Mouse (Mus musculus) MEL (cell line): ENCODE measurements around the gene Numbl. TPM values are rescaled to one million over a fixed set of nuclear protein-coding genes. Genes with fewer than 3 reads are reported as not detected.

ENCODE experiments used
- DNase-seq: peaks from one replicate; pipeline ENCODE4 v3.0.0; 2011; ENCODE audit warnings: low read depth, low spot score
- H3K27ac ChIP-seq: 2 replicates; pipeline ENCODE4 v1.5.1; 2012; ENCODE audit warnings: low read depth, mild to moderate bottlenecking, control low read depth, low read length, moderate library complexity; ENCODE audit not compliant: control insufficient read depth
- H3K27me3 ChIP-seq, 2 experiments: fragments of 150-350 bp in 1 of 2; sonication (generic) in 1 of 2; 2 replicates each; pipeline ENCODE4 v1.6.1; 2012; ENCODE audit warnings: low read length in 2 of 2, mild to moderate bottlenecking in 2 of 2, improper control_type of control experiment in 1 of 2, moderate library complexity in 1 of 2; ENCODE audit not compliant: insufficient read depth in 2 of 2, control insufficient read depth in 1 of 2
- H3K36me3 ChIP-seq, 2 experiments: 2 replicates each; pipeline ENCODE4 v1.6.1; 2012 to 2014; ENCODE audit warnings: low read length in 2 of 2, improper control_type of control experiment in 1 of 2, inconsistent platforms in 1 of 2, mild to moderate bottlenecking in 1 of 2; ENCODE audit not compliant: insufficient read depth in 2 of 2, control insufficient read depth in 1 of 2
- H3K4me1 ChIP-seq, 2 experiments: fragments of 150-350 bp in 1 of 2; sonication (generic) in 1 of 2; 2 replicates each; pipeline ENCODE4 v1.6.1; 2012; ENCODE audit warnings: low read length in 2 of 2, improper control_type of control experiment in 1 of 2, mild to moderate bottlenecking in 1 of 2; ENCODE audit not compliant: insufficient read depth in 2 of 2, control insufficient read depth in 1 of 2
- H3K4me3 ChIP-seq, 2 experiments: fragments of 150-350 bp in 1 of 2; sonication (generic) in 1 of 2; 2 replicates each; pipeline ENCODE4 v1.5.1; 2012; ENCODE audit warnings: low read depth in 2 of 2, low read length in 2 of 2, mild to moderate bottlenecking in 2 of 2, moderate library complexity in 2 of 2, control low read depth in 1 of 2, improper control_type of control experiment in 1 of 2; ENCODE audit not compliant: control insufficient read depth in 1 of 2, insufficient read depth in 1 of 2
- H3K79me2 ChIP-seq: 2 replicates; pipeline ENCODE4 v1.6.1; 2012; ENCODE audit warnings: mild to moderate bottlenecking, low read length, moderate library complexity; ENCODE audit not compliant: control insufficient read depth, poor library complexity, insufficient read depth
- H3K9ac ChIP-seq: 2 replicates; pipeline ENCODE4 v1.6.1; 2012; ENCODE audit warnings: low read depth, mild to moderate bottlenecking, control low read depth, low read length, moderate library complexity; ENCODE audit not compliant: control insufficient read depth, poor library complexity, severe bottlenecking
- H3K9me3 ChIP-seq: fragments of 150-350 bp; sonication (generic); replicated peaks from 2 replicates; pipeline ENCODE4 v1.6.1; 2012; ENCODE audit warnings: mild to moderate bottlenecking, low read length, improper control_type of control experiment, moderate library complexity; ENCODE audit not compliant: insufficient read depth
- BHLHE40 ChIP-seq: IDR thresholded peaks from 2 replicates; pipeline ENCODE4 v1.6.1; 2012; ENCODE audit warnings: low read depth, mild to moderate bottlenecking, inconsistent platforms, low read length, improper control_type of control experiment, borderline replicate concordance
- CHD1 ChIP-seq: IDR thresholded peaks from 2 replicates; pipeline ENCODE4 v1.6.1; 2012; ENCODE audit warnings: low read depth, mild to moderate bottlenecking, inconsistent platforms, low read length, improper control_type of control experiment
- CHD2 ChIP-seq: IDR thresholded peaks from 2 replicates; pipeline ENCODE4 v1.6.1; 2011; ENCODE audit warnings: low read length, improper control_type of control experiment
- CTCF ChIP-seq, 3 experiments: IDR thresholded peaks in 2 of 3; conservative IDR thresholded peaks in 1 of 3; 2 replicates each; pipeline ENCODE4 v1.5.1; 2011 to 2012; ENCODE audit warnings: low read length in 3 of 3, low read depth in 2 of 3, mild to moderate bottlenecking in 2 of 3, improper control_type of control experiment in 1 of 3, inconsistent platforms in 1 of 3, mixed read lengths in 1 of 3, moderate library complexity in 1 of 3; ENCODE audit not compliant: control insufficient read depth in 1 of 3, insufficient read depth in 1 of 3, poor library complexity in 1 of 3, severe bottlenecking in 1 of 3
- ELF1 ChIP-seq: IDR thresholded peaks from 2 replicates; pipeline ENCODE4 v1.6.1; 2014; ENCODE audit warnings: low read depth, mild to moderate bottlenecking, inconsistent platforms, low read length, improper control_type of control experiment, moderate library complexity
- EP300 ChIP-seq, 2 experiments: IDR thresholded peaks; 2 replicates each; pipeline ENCODE4 v1.6.1; 2011; ENCODE audit warnings: improper control_type of control experiment in 2 of 2, low read length in 2 of 2, low read depth in 1 of 2, mild to moderate bottlenecking in 1 of 2
- ETS1 ChIP-seq: IDR thresholded peaks from 2 replicates; pipeline ENCODE4 v1.6.1; 2012; ENCODE audit warnings: low read depth, mild to moderate bottlenecking, inconsistent platforms, low read length, improper control_type of control experiment, moderate library complexity
- GABPA ChIP-seq: IDR thresholded peaks from 2 replicates; pipeline ENCODE4 v1.6.1; 2012; ENCODE audit warnings: low read depth, mild to moderate bottlenecking, inconsistent platforms, low read length, improper control_type of control experiment, moderate library complexity
- GATA1 ChIP-seq: IDR thresholded peaks from 2 replicates; pipeline ENCODE4 v1.6.1; 2011; ENCODE audit warnings: low read depth, low read length, improper control_type of control experiment
- HCFC1 ChIP-seq: IDR thresholded peaks from 2 replicates; pipeline ENCODE4 v1.6.1; 2012; ENCODE audit warnings: low read depth, mild to moderate bottlenecking, inconsistent platforms, low read length, improper control_type of control experiment, moderate library complexity
- JUND ChIP-seq: IDR thresholded peaks from 2 replicates; pipeline ENCODE4 v1.6.1; 2011; ENCODE audit warnings: low read depth, mild to moderate bottlenecking, improper control_type of control experiment, low read length
- MAFK ChIP-seq: IDR thresholded peaks from 2 replicates; pipeline ENCODE4 v1.6.1; 2011; ENCODE audit warnings: low read depth, mild to moderate bottlenecking, low read length, improper control_type of control experiment, borderline replicate concordance
- MAX ChIP-seq: IDR thresholded peaks from 2 replicates; pipeline ENCODE4 v1.6.1; 2011; ENCODE audit warnings: low read length, improper control_type of control experiment
- MAZ ChIP-seq: IDR thresholded peaks from 2 replicates; pipeline ENCODE4 v1.6.1; 2012; ENCODE audit warnings: low read depth, mild to moderate bottlenecking, inconsistent platforms, low read length, improper control_type of control experiment
- MEF2A ChIP-seq: IDR thresholded peaks from 2 replicates; pipeline ENCODE4 v1.6.1; 2014; ENCODE audit warnings: low read depth, mild to moderate bottlenecking, inconsistent platforms, low read length, improper control_type of control experiment; ENCODE audit not compliant: poor library complexity, insufficient replicate concordance, severe bottlenecking; ENCODE audit errors: extremely low read depth
- MXI1 ChIP-seq: IDR thresholded peaks from 2 replicates; pipeline ENCODE4 v1.6.1; 2011; ENCODE audit warnings: mild to moderate bottlenecking, low read depth, low read length, improper control_type of control experiment
- MYB ChIP-seq: IDR thresholded peaks from 2 replicates; pipeline ENCODE4 v1.6.1; 2011; ENCODE audit warnings: mild to moderate bottlenecking, low read depth, low read length, improper control_type of control experiment
- MYC ChIP-seq: IDR thresholded peaks from 2 replicates; pipeline ENCODE4 v1.6.1; 2011; ENCODE audit warnings: low read depth, mild to moderate bottlenecking, low read length, improper control_type of control experiment, moderate library complexity
- NELFE ChIP-seq: IDR thresholded peaks from 2 replicates; pipeline ENCODE4 v1.6.1; 2011; ENCODE audit warnings: low read depth, low read length, improper control_type of control experiment
- POLR2A ChIP-seq, 2 experiments: IDR thresholded peaks; 2 replicates each; pipeline ENCODE4 v1.6.1; 2011 to 2012; ENCODE audit warnings: low read length in 2 of 2, mild to moderate bottlenecking in 2 of 2, control low read depth in 1 of 2, improper control_type of control experiment in 1 of 2, low read depth in 1 of 2, moderate library complexity in 1 of 2; ENCODE audit not compliant: control insufficient read depth in 1 of 2, insufficient read depth in 1 of 2, poor library complexity in 1 of 2
- POLR2AphosphoS2 ChIP-seq: IDR thresholded peaks from 2 replicates; pipeline ENCODE4 v1.6.1; 2011; ENCODE audit warnings: low read length, improper control_type of control experiment
- POLR2AphosphoS5 ChIP-seq: IDR thresholded peaks from 2 replicates; pipeline ENCODE4 v1.6.1; 2012; ENCODE audit warnings: low read depth, borderline replicate concordance, mild to moderate bottlenecking, inconsistent platforms, low read length, moderate library complexity, mixed read lengths
- RAD21 ChIP-seq: IDR thresholded peaks from 2 replicates; pipeline ENCODE4 v1.6.1; 2011; ENCODE audit warnings: mild to moderate bottlenecking, low read depth, low read length, improper control_type of control experiment
- RCOR1 ChIP-seq: IDR thresholded peaks from 2 replicates; pipeline ENCODE4 v1.6.1; 2012; ENCODE audit warnings: low read depth, mild to moderate bottlenecking, inconsistent platforms, low read length, improper control_type of control experiment
- SIN3A ChIP-seq: IDR thresholded peaks from 2 replicates; pipeline ENCODE4 v1.6.1; 2012; ENCODE audit warnings: low read length, improper control_type of control experiment, inconsistent platforms
- TAL1 ChIP-seq: IDR thresholded peaks from 2 replicates; pipeline ENCODE4 v1.6.1; 2012; ENCODE audit warnings: mild to moderate bottlenecking, inconsistent platforms, low read length, moderate library complexity, mixed read lengths
- TBP ChIP-seq: IDR thresholded peaks from 2 replicates; pipeline ENCODE4 v1.8.0; 2011; ENCODE audit warnings: low read depth, low read length, improper control_type of control experiment
- USF1 ChIP-seq: IDR thresholded peaks from 2 replicates; pipeline ENCODE4 v1.6.1; 2014; ENCODE audit warnings: low read depth, mild to moderate bottlenecking, inconsistent platforms, low read length, improper control_type of control experiment, moderate library complexity
- USF2 ChIP-seq, 2 experiments: IDR thresholded peaks; 2 replicates each; pipeline ENCODE4 v1.6.1; 2011 to 2012; ENCODE audit warnings: improper control_type of control experiment in 2 of 2, low read length in 2 of 2, borderline replicate concordance in 1 of 2, inconsistent platforms in 1 of 2, low read depth in 1 of 2, mild to moderate bottlenecking in 1 of 2; ENCODE audit not compliant: insufficient read depth in 1 of 2
- ZC3H11A ChIP-seq: IDR thresholded peaks from 2 replicates; pipeline ENCODE4 v1.6.1; 2012; ENCODE audit warnings: low read depth, mild to moderate bottlenecking, inconsistent platforms, low read length, improper control_type of control experiment
- ZKSCAN1 ChIP-seq: IDR thresholded peaks from 2 replicates; pipeline ENCODE4 v1.6.1; 2012; ENCODE audit warnings: low read depth, mild to moderate bottlenecking, inconsistent platforms, low read length, improper control_type of control experiment, moderate library complexity
- ZMIZ1 ChIP-seq: IDR thresholded peaks from 2 replicates; pipeline ENCODE4 v1.6.1; 2012; ENCODE audit warnings: low read depth, mild to moderate bottlenecking, inconsistent platforms, low read length, improper control_type of control experiment, moderate library complexity
- ZNF384 ChIP-seq: IDR thresholded peaks from 2 replicates; pipeline ENCODE4 v1.6.1; 2012; ENCODE audit warnings: low read depth, mild to moderate bottlenecking, inconsistent platforms, low read length, improper control_type of control experiment
- polyA plus RNA-seq, 2 experiments: library from polyadenylated mRNA; stranded (reverse) in 1 of 2; unstranded in 1 of 2; fragments of >175 nt in 1 of 2; fragments of >200 nt in 1 of 2; gene quantifications; 2 replicates each; pipeline versions ENCODE4 v1.2.1 to v1.2.4; 2012; ENCODE audit warnings: low replicate concordance in 2 of 2, low read depth in 1 of 2; ENCODE audit not compliant: insufficient read length in 2 of 2, insufficient read depth in 1 of 2, missing spikeins in 1 of 2
- total RNA-seq: library from RNA; depleted of rRNA; stranded (reverse); fragments of 300-350 nt; gene quantifications from 2 replicates; pipeline ENCODE4 v1.2.3, GENCODE M21; 2012; rRNA removed

Numbl gene
- total RNA-seq (2.2 and 3.6 TPM in 2 replicates), polyA plus RNA-seq (10 to 100 TPM in 1 of 2 experiments, not detected in 1; 10.6 TPM)

- Histone ChIP-seq H3K27ac (peak within 1 kb of the TSS; percentile 88), H3K27me3 (no peaks in the 10 kb centered on the region), H3K4me3 (peak within 1 kb of the TSS; percentile 78 to 92), H3K36me3 (peaks cover 0 to 32% of the 10 kb centered on the region in 2 experiments; a peak in 2 of 4 replicates), H3K4me1 (peaks cover 13 to 43% of the 10 kb centered on the region in 2 experiments), H3K79me2 (no peaks in the 10 kb centered on the region; the same call in 1 of the 2 replicates)
- peak; percentile 94 for DNase-seq
- TF ChIP-seq BHLHE40 (no peak), ETS1 (no peak), NELFE (0 out of 2 replicates have a peak, but pooled peaks have one; percentile 23), POLR2AphosphoS5 (no peak), MAFK (peak; percentile 29; the same call in 1 of the 2 replicates), MYC (no peak), USF1 (no peak), RAD21 (no peak), POLR2AphosphoS2 (no peak), MAX (no peak), MYB (no peak), POLR2A (IDR thresholded peaks at IDR 0.05; ENCODE audit: control insufficient read depth in 1 of 2, insufficient read depth in 1 of 2, low read depth in 1 of 2, low read length in 2 of 2, poor library complexity in 1 of 2) (peak in 1 of 2 experiments; percentile 43; a peak in 1 of 4 replicates), MXI1 (peak; percentile 50; the same call in 1 of the 2 replicates), CHD1 (no peak), EP300 (IDR thresholded peaks at IDR 0.05; ENCODE audit: low read depth in 1 of 2, low read length in 2 of 2) (peak in 1 of 2 experiments; percentile 43; a peak in 1 of 4 replicates), HCFC1 (peak; percentile 62), USF2 (IDR thresholded peaks at IDR 0.05; ENCODE audit: borderline replicate concordance in 1 of 2, insufficient read depth in 1 of 2, low read depth in 1 of 2, low read length in 2 of 2) (no peak), MEF2A (no peak), CTCF (IDR thresholded peaks at IDR 0.05 in 2 of 3, conservative IDR thresholded peaks at IDR 0.05 in 1 of 3; ENCODE audit: control insufficient read depth in 1 of 3, insufficient read depth in 1 of 3, low read depth in 2 of 3, low read length in 3 of 3, poor library complexity in 1 of 3, severe bottlenecking in 1 of 3) (no peak), ZKSCAN1 (no peak), TBP (no peak), JUND (no peak), CHD2 (no peak), ZNF384 (no peak), RCOR1 (0 out of 2 replicates have a peak, but pooled peaks have one; percentile 10), ZC3H11A (no peak; the same call in 1 of the 2 replicates), TAL1 (no peak), ELF1 (peak; percentile 32; the same call in 1 of the 2 replicates), SIN3A (peak; percentile 43; the same call in 1 of the 2 replicates), MAZ (peak; percentile 79; the same call in 1 of the 2 replicates), GABPA (peak; percentile 86), GATA1 (no peak), ZMIZ1 (no peak)
- TF ChIP-seq, all 39 proteins: peak for 11
- Histone ChIP-seq H3K9ac (peak within 1 kb of the TSS; percentile 79), H3K9me3 (no peaks in the 10 kb centered on the region)
Observed at GRCm38 (mm10) chr7:27258205-27258899, at the start of gene Numbl. Numbl (plus strand) TSS chr7:27258433.
